Comparison of ENCODE assay signal across 13 mouse cellular contexts in the genomic region with DNA sequence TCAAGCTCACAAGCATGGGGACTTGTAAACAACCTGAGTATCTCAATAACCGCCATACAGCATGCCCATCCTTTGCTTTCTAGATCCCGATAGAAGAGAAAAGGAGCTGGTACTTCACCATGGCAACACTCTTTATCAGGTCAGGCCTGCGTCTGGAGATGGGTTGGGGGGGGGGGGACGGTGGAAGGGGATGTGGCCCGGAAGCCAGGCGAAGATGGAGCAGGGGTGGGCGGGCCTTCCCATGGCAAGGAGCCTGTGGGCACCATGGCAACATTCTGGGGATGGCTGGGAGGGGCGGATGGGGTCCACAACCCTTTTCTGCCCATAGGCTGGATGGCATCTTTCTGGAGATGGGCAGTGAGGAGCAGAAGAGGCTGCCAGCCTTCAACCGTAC. TPM values are rescaled to one million over a fixed set of nuclear protein-coding genes. Genes with fewer than 3 reads are reported as not detected.
DNase-seq lines count a peak whose midpoint lies in the region; ATAC-seq and TF ChIP-seq lines count a peak whose summit lies in the region.
"Had no signal": no experiment of that assay in that cellular context is flagged by ENCODE, and none has a peak within 500 bp of the region (broad histone marks: within the 10 kb centered on the region; RNA-seq: fewer than 3 reads in every experiment).

No protein-coding gene starts in this region.

- H3K27me3 ChIP-seq in intestine, embryonic 15.5 days (replicated peaks), result no peaks in the 10 kb centered on the region
- no peaks in the 10 kb centered on the region for H3K27me3 ChIP-seq in intestine, embryonic 16.5 days (replicated peaks; ENCODE audit: control insufficient read depth, insufficient read depth, low read length)
- no peaks in the 10 kb centered on the region for H3K27me3 ChIP-seq in stomach, embryonic 14.5 days (ENCODE audit: control insufficient read depth, insufficient read depth, low read length)
- H3K27me3 ChIP-seq in stomach, postnatal 0 days (ENCODE audit: control insufficient read depth, insufficient read depth, low read length), result no peaks in the 10 kb centered on the region
- no peaks in the 10 kb centered on the region for H3K27me3 ChIP-seq in midbrain, embryonic 11.5 days (ENCODE audit: control insufficient read depth, insufficient read depth, low read length)

- no peak for ATAC-seq in intestine, embryonic 15.5 days
- no peak for ATAC-seq in intestine, embryonic 16.5 days
- ATAC-seq in stomach, embryonic 14.5 days (ENCODE audit: insufficient number of reproducible peaks, insufficient read depth, low FRiP score, low read depth), result no peak
- ATAC-seq in stomach, postnatal 0 days (ENCODE audit: low FRiP score, low TSS enrichment), result no peak
- ATAC-seq in midbrain, embryonic 11.5 days (ENCODE audit: low FRiP score), result no peak

- TF ChIP-seq EP300 in stomach, postnatal 0 days (optimal IDR thresholded peaks at IDR 0.05), result no peak

- no peak overlapping the region for H3K4me2 ChIP-seq in intestine, embryonic 15.5 days (replicated peaks)
- H3K4me2 ChIP-seq in intestine, embryonic 16.5 days (ENCODE audit: low read depth, low read length), result no peak overlapping the region
- H3K4me2 ChIP-seq in stomach, embryonic 14.5 days (replicated peaks; ENCODE audit: low read depth, low read length), result no peak overlapping the region
- no peak overlapping the region for H3K4me2 ChIP-seq in stomach, postnatal 0 days (replicated peaks; ENCODE audit: low read depth)
- no peak overlapping the region for H3K4me2 ChIP-seq in midbrain, embryonic 11.5 days

- no peak for DNase-seq in stomach, postnatal 0 days (ENCODE audit: low spot score)
- peak; percentile 51 for DNase-seq in midbrain, embryonic 11.5 days (ENCODE audit: low spot score, missing footprints)
- no peak for DNase-seq in urinary bladder, postnatal 4 days (ENCODE audit: low spot score in 2 of 2)
- DNase-seq in frontal cortex, postnatal 25 days (ENCODE audit: low spot score in 2 of 2), result no peak
- DNase-seq: cerebellum, postnatal 14 days; gastrocnemius, adult 2 months; kidney, postnatal 36 days; liver; thymus, postnatal 4 days had no signal

- no peak for TF ChIP-seq CTCF in stomach, postnatal 0 days (IDR thresholded peaks at IDR 0.05; ENCODE audit: low read depth)

- peaks cover 20% of the 10 kb centered on the region for H3K4me1 ChIP-seq in intestine, embryonic 15.5 days (replicated peaks)
- H3K4me1 ChIP-seq in intestine, embryonic 16.5 days (ENCODE audit: control insufficient read depth, insufficient read depth, low read length), result peaks cover 19% of the 10 kb centered on the region; the same call in 1 of the 2 replicates
- H3K4me1 ChIP-seq in stomach, embryonic 14.5 days (ENCODE audit: control insufficient read depth, insufficient read depth, low read length), result peaks cover 29% of the 10 kb centered on the region; the same call in 1 of the 2 replicates
- no peaks in the 10 kb centered on the region; the same call in 1 of the 2 replicates for H3K4me1 ChIP-seq in stomach, postnatal 0 days (replicated peaks; ENCODE audit: control insufficient read depth, insufficient read depth)
- H3K4me1 ChIP-seq in midbrain, embryonic 11.5 days (ENCODE audit: control insufficient read depth, insufficient read depth, low read length), result 0 out of 2 replicates have a peak, but pooled peaks cover 2% of the 10 kb centered on the region

- H3K36me3 ChIP-seq in intestine, embryonic 15.5 days, result no peaks in the 10 kb centered on the region
- H3K36me3 ChIP-seq in intestine, embryonic 16.5 days (ENCODE audit: control insufficient read depth, insufficient read depth, low read length), result no peaks in the 10 kb centered on the region
- no peaks in the 10 kb centered on the region for H3K36me3 ChIP-seq in stomach, embryonic 14.5 days (ENCODE audit: control insufficient read depth, insufficient read depth, low read length)
- no peaks in the 10 kb centered on the region for H3K36me3 ChIP-seq in stomach, postnatal 0 days (ENCODE audit: control insufficient read depth, insufficient read depth, low read length)
- H3K36me3 ChIP-seq in midbrain, embryonic 11.5 days (ENCODE audit: control insufficient read depth, insufficient read depth, low read length), result no peaks in the 10 kb centered on the region

- 44% methylated on average over 9 of the region's 9 CpGs for WGBS in intestine, embryonic 15.5 days
- WGBS in intestine, embryonic 16.5 days, result 33% methylated on average over 8 of the region's 9 CpGs
- 45% methylated on average over 9 of the region's 9 CpGs for WGBS in stomach, embryonic 14.5 days
- 48% methylated on average over 9 of the region's 9 CpGs for WGBS in stomach, postnatal 0 days
- 55% methylated on average over 9 of the region's 9 CpGs for WGBS in midbrain, embryonic 11.5 days

- H3K27ac ChIP-seq in intestine, embryonic 15.5 days, result peak overlapping the region; percentile 60; the same call in 1 of the 2 replicates
- H3K27ac ChIP-seq in intestine, embryonic 16.5 days (ENCODE audit: low read length), result no peak overlapping the region
- peak overlapping the region; percentile 87 for H3K27ac ChIP-seq in stomach, embryonic 14.5 days (ENCODE audit: low read length)
- H3K27ac ChIP-seq in stomach, postnatal 0 days (replicated peaks), result no peak overlapping the region
- H3K27ac ChIP-seq in midbrain, embryonic 11.5 days (ENCODE audit: low read depth, low read length), result no peak overlapping the region
- H3K27ac ChIP-seq: gastrocnemius, adult 2 months had no signal

- H3K9me3 ChIP-seq in intestine, embryonic 15.5 days, result no peaks in the 10 kb centered on the region
- no peaks in the 10 kb centered on the region for H3K9me3 ChIP-seq in intestine, embryonic 16.5 days (ENCODE audit: control insufficient read depth, low read length)
- H3K9me3 ChIP-seq in stomach, embryonic 14.5 days (ENCODE audit: control insufficient read depth, low read depth, low read length), result no peaks in the 10 kb centered on the region
- H3K9me3 ChIP-seq in stomach, postnatal 0 days (ENCODE audit: control insufficient read depth, low read length), result no peaks in the 10 kb centered on the region
- no peaks in the 10 kb centered on the region for H3K9me3 ChIP-seq in midbrain, embryonic 11.5 days (ENCODE audit: control insufficient read depth, low read length)

- no peak overlapping the region for H3K4me3 ChIP-seq in intestine, embryonic 15.5 days (replicated peaks)
- H3K4me3 ChIP-seq in intestine, embryonic 16.5 days (ENCODE audit: low read length), result no peak overlapping the region
- no peak overlapping the region for H3K4me3 ChIP-seq in stomach, embryonic 14.5 days (ENCODE audit: low read depth, low read length)
- H3K4me3 ChIP-seq in stomach, postnatal 0 days (ENCODE audit: low read depth, low read length), result no peak overlapping the region
- H3K4me3 ChIP-seq in midbrain, embryonic 11.5 days (ENCODE audit: low read depth, low read length), result no peak overlapping the region
- H3K4me3 ChIP-seq: gastrocnemius, adult 2 months had no signal

- no peak overlapping the region for H3K9ac ChIP-seq in intestine, embryonic 15.5 days
- H3K9ac ChIP-seq in intestine, embryonic 16.5 days (ENCODE audit: low read depth, low read length), result no peak overlapping the region
- no peak overlapping the region for H3K9ac ChIP-seq in stomach, embryonic 14.5 days (replicated peaks; ENCODE audit: low read depth, low read length)
- no peak overlapping the region for H3K9ac ChIP-seq in stomach, postnatal 0 days (ENCODE audit: low read length)
- H3K9ac ChIP-seq in midbrain, embryonic 11.5 days (ENCODE audit: low read length), result no peak overlapping the region

RNA-seq across cellular contexts. Expression of gene Ttc22, which starts 11.9 kb away (rescaled TPM):
- polyA plus RNA-seq in intestine, embryonic 15.5 days (2015; fragmentation: Nextera tagmentation; extraction: Ambion mirVana), result 8.6 and 10.1 TPM in 2 replicates
- 15.1 and 20.1 TPM in 2 replicates for polyA plus RNA-seq in intestine, embryonic 16.5 days (2015; fragmentation: Nextera tagmentation; extraction: Ambion mirVana)
- 2.7 and 3.7 TPM in 2 replicates for polyA plus RNA-seq in stomach, embryonic 14.5 days (2014; fragmentation: Nextera tagmentation; extraction: Ambion mirVana)
- polyA plus RNA-seq in stomach, postnatal 0 days (2015; fragmentation: Nextera tagmentation; extraction: Ambion mirVana), result 26.9 and 28.2 TPM in 2 replicates
- not detected in 2 replicates for polyA plus RNA-seq in midbrain, embryonic 11.5 days (2014; fragmentation: Nextera tagmentation; extraction: Ambion mirVana)

RNA-seq across cellular contexts. Expression of gene Pars2, which starts 16.8 kb away (rescaled TPM):
- 14.5 and 15.0 TPM in 2 replicates for polyA plus RNA-seq in intestine, embryonic 15.5 days (2015; fragmentation: Nextera tagmentation; extraction: Ambion mirVana)
- 15.9 TPM in 2 replicates for polyA plus RNA-seq in intestine, embryonic 16.5 days (2015; fragmentation: Nextera tagmentation; extraction: Ambion mirVana)
- 14.5 and 15.1 TPM in 2 replicates for polyA plus RNA-seq in stomach, embryonic 14.5 days (2014; fragmentation: Nextera tagmentation; extraction: Ambion mirVana)
- polyA plus RNA-seq in stomach, postnatal 0 days (2015; fragmentation: Nextera tagmentation; extraction: Ambion mirVana), result 5.9 and 7.3 TPM in 2 replicates
- polyA plus RNA-seq in midbrain, embryonic 11.5 days (2014; fragmentation: Nextera tagmentation; extraction: Ambion mirVana), result 11.4 and 12.4 TPM in 2 replicates

RNA-seq across cellular contexts. Expression of gene Lexm, which starts 17.0 kb away (rescaled TPM):
- not detected in 2 replicates for polyA plus RNA-seq in intestine, embryonic 15.5 days (2015; fragmentation: Nextera tagmentation; extraction: Ambion mirVana)
- not detected in 2 replicates for polyA plus RNA-seq in intestine, embryonic 16.5 days (2015; fragmentation: Nextera tagmentation; extraction: Ambion mirVana)
- not detected in 2 replicates for polyA plus RNA-seq in stomach, embryonic 14.5 days (2014; fragmentation: Nextera tagmentation; extraction: Ambion mirVana)
- polyA plus RNA-seq in stomach, postnatal 0 days (2015; fragmentation: Nextera tagmentation; extraction: Ambion mirVana), result 0.08 TPM in 1 of 2 replicates, not detected in the other
- 0.18 and 0.25 TPM in 2 replicates for polyA plus RNA-seq in midbrain, embryonic 11.5 days (2014; fragmentation: Nextera tagmentation; extraction: Ambion mirVana)
- polyA plus RNA-seq: heart, embryonic 16.5 days had no signal

RNA-seq across cellular contexts. Expression of gene Ttc4, which starts 44.7 kb away (rescaled TPM):
- 72.0 and 73.4 TPM in 2 replicates for polyA plus RNA-seq in intestine, embryonic 15.5 days (2015; fragmentation: Nextera tagmentation; extraction: Ambion mirVana)
- polyA plus RNA-seq in intestine, embryonic 16.5 days (2015; fragmentation: Nextera tagmentation; extraction: Ambion mirVana), result 76.3 and 80.8 TPM in 2 replicates
- 79.5 and 80.4 TPM in 2 replicates for polyA plus RNA-seq in stomach, embryonic 14.5 days (2014; fragmentation: Nextera tagmentation; extraction: Ambion mirVana)
- polyA plus RNA-seq in stomach, postnatal 0 days (2015; fragmentation: Nextera tagmentation; extraction: Ambion mirVana), result 25.5 and 27.8 TPM in 2 replicates
- 87.9 and 97.3 TPM in 2 replicates for polyA plus RNA-seq in midbrain, embryonic 11.5 days (2014; fragmentation: Nextera tagmentation; extraction: Ambion mirVana)

Comparison
In these comparisons a context has a peak if more than half of its experiments do, and no peak if none do; other contexts are left out.
1. H3K27ac ChIP-seq: peak in intestine, embryonic 15.5 days (single experiment) and stomach, embryonic 14.5 days (single experiment); none in intestine, embryonic 16.5 days (single experiment), stomach, postnatal 0 days (single experiment) and midbrain, embryonic 11.5 days (single experiment).